Mouse (Mus musculus): ENCODE measurements around the gene Iqgap3.

DNA sequence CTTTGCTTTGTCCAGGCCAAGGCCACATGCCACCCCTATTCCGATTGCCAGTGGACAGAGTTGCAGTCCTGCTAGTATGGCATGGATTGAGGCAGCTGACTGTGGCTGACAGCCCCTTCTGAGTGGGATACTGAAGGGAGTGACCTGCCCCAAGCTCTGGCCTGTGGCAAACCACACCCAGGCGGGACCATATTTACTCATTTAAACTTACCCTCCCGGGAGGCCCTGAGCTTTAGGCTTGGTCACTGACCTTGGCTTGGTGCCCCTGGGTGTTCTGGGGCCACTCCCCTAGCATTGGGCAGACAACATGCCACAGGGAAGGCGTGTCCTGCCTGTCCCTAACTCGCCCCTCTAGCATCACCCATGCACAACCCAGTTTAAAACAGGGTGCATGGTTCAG, 64.2 kb downstream of the Iqgap3 start:
- TF ChIP-seq CTCF (conservative IDR thresholded peaks at IDR 0.05; ENCODE audit: low read length) (no peak), POU5F1 (IDR thresholded peaks at IDR 0.05; ENCODE audit: borderline replicate concordance, low read length) (no peak)
